Mouse (Mus musculus) megakaryocyte-erythroid progenitor cell, adult 5-6 weeks (primary cell): ENCODE results near the gene Gm48552. TPM values are rescaled to one million over a fixed set of nuclear protein-coding genes. Genes with fewer than 3 reads are reported as not detected.
A peak's percentile ranks its signal among the peaks of the same experiment; 100 is the strongest.

Experiments used
- ATAC-seq: replicated peaks from 2 replicates; pipeline ENCODE4 v1.8.0; 2016; ENCODE audit warnings: mild to moderate bottlenecking, inconsistent platforms; ENCODE audit not compliant: severe bottlenecking, poor library complexity, low FRiP score, low TSS enrichment
- total RNA-seq, 2 experiments: library from RNA; stranded (forward) in 1 of 2; stranded (reverse) in 1 of 2; fragments of 200-1000, 215-1000 nt in 1 of 2; fragments of >200 nt in 1 of 2; fragmentation: Nextera tagmentation in 1 of 2; gene quantifications; 2 replicates each; pipeline ENCODE4 v1.2.3; 2014 to 2017

Gm48552 gene
- total RNA-seq, 2 experiments from 2014 or later = not detected

- ATAC-seq = peak; percentile 64
Measured at GRCm38 (mm10) chr10:81401521-81402226, 12.9 kb downstream of the Gm48552 start.

GRCm38 (mm10) chr10:81402227-81402765 is 13.5 kb downstream of the Gm48552 start:
- ATAC-seq = no peak

- no peak for ATAC-seq
Measured at GRCm38 (mm10) chr10:81403511-81403910, 14.7 kb downstream of the Gm48552 start.

- no peak for ATAC-seq
Measured at GRCm38 (mm10) chr10:81404082-81404481, 15.3 kb downstream of the Gm48552 start.

- no peak for ATAC-seq
Measured at GRCm38 (mm10) chr10:81404720-81405119, 15.9 kb downstream of the Gm48552 start.

GRCm38 (mm10) chr10:81405588-81406201 is 16.9 kb downstream of the Gm48552 start:
- no peak; the same call in 1 of the 2 replicates for ATAC-seq

GRCm38 (mm10) chr10:81406504-81407440 is 18.0 kb downstream of the Gm48552 start:
- no peak for ATAC-seq

- peak; percentile 23; the same call in 1 of the 2 replicates for ATAC-seq
Measured at GRCm38 (mm10) chr10:81407539-81408423, 19.0 kb downstream of the Gm48552 start.

GRCm38 (mm10) chr10:81408424-81408729 is 19.6 kb downstream of the Gm48552 start:
- ATAC-seq = no peak

- peak; percentile 72 for ATAC-seq
Measured at GRCm38 (mm10) chr10:81408871-81409291, 20.1 kb downstream of the Gm48552 start.

- ATAC-seq = no peak
Measured at GRCm38 (mm10) chr10:81409330-81409729, 20.5 kb downstream of the Gm48552 start.

GRCm38 (mm10) chr10:81410350-81410749 is 21.5 kb downstream of the Gm48552 start:
- no peak for ATAC-seq

GRCm38 (mm10) chr10:81410981-81411380 is 22.2 kb downstream of the Gm48552 start:
- ATAC-seq = no peak

- no peak for ATAC-seq
Measured at GRCm38 (mm10) chr10:81411471-81412400, 22.9 kb downstream of the Gm48552 start.

- ATAC-seq = no peak
Measured at GRCm38 (mm10) chr10:81412586-81413309, 23.9 kb downstream of the Gm48552 start.

- ATAC-seq = no peak
Measured at GRCm38 (mm10) chr10:81413310-81414261, 24.8 kb downstream of the Gm48552 start.
